Mouse (Mus musculus) forelimb bud, embryonic 11.5 days (tissue): Measurements from ENCODE around the gene Olfr1052.
"Not testable (repeated sequence)": the region's sequence is repeated elsewhere in the genome, so short reads cannot be mapped to it uniquely, and the experiment has no call there.

Source experiments
- DNase-seq: peaks from one replicate; pipeline ENCODE4 v3.0.0-alpha.2; 2012; ENCODE audit warnings: low read depth, low spot score

Olfr1052 gene

DNA sequence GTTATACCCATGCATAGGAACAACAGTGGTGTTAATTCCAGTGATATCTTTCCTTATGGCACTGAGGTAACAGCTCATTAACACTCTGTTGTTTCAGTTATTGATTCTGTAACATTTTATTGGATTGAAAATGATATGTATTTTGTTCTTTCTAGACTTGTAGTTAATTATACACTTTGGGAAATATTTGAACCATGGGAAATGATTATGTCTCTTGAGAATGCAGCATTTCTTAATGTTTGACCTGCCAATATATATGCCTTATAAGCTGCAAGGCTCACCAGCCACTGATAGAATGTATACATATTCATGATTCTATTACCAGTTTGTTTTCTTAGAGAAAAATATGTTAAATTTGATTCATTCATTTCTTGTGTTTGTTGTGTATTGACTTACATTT is at the start of gene Olfr1052:
Olfr1052 (plus strand) TSS at position 301 of the 400 bp plus-strand sequence.
- no peak for DNase-seq

DNA sequence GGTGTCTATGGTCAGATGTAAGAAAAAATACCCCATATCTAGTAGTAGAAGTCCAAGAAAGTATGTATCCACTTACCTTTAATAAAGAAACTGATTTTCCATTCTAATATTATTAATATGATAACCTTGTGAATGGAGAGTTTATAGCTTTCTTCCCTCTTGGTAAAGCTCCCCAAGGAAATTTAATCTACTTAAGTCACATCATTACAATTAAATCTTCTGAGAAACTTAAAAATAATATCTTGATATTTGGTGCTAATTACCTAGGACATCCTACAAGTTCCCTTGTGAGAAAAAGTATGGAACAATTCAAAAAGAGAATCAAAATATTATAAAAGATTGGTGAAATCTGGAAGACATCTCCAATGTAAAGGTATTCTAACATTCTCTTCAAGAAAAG is 34.0 kb upstream of the Olfr1052 start, which contains the start of gene Olfr1049:
Olfr1049 (minus strand) TSS at position 101 of the 400 bp plus-strand sequence.
- not testable (repeated sequence) for DNase-seq

DNA sequence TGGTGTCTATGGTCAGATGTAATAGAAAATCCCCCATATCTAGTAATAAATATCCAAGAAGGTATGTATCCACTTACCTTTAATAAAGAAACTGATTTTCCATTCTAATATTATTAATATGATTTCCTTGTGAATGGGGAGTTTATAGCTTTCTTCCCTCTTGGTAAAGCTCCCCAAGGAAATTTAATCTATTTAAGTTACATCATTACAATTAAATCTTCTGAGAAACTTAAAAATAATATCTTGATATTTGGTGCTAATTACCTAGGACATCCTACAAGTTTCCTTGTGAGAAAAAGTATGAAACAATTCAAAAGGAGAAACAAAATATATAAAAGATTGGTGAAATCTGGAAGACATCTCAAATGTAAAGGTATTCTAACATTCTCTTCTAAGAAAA is 13.3 kb upstream of the Olfr1052 start, which contains the start of gene Olfr1051:
Olfr1051 (minus strand) TSS at position 101 of the 400 bp plus-strand sequence.
- not testable (repeated sequence) for DNase-seq

DNA sequence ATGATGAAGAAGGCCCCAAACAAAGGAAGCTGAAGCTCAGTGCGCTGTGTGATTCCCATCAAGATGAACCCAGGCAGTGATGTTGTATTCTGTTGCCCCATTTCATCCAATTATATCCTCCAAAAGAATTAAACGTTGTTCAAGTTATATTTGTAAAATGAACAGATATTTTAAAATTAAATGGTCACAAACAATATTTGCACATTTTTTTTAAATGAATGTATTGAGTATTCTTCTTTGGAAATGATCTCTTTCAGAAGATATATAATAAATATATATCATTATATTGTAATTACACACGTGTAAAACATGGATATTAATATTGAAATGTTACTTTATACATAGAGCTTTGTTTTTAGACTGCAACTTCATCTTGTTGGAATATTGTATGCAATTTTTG is 22.9 kb downstream of the Olfr1052 start, which contains the start of gene Olfr1053:
Olfr1053 (minus strand) TSS at position 101 of the 400 bp plus-strand sequence.
- DNase-seq, result no peak

DNA sequence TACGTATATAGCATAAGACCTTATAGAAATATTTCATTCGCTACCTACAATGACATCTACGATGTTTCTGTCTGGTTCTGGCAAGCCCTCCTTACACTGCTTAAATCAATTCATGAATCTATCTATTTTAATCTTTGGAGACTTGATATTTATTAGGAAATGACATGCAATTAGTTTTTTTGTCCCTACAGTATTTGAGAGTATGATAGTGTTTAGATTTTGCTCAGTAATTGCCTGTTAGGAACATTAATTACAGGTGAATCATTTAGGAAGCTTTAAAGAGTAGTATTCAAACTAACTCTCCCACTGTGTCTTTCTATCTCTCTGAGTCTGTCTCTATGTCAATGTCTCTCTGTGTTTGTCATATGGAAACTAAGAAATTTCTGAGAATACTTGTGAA is 43.1 kb downstream of the Olfr1052 start, which contains the start of gene Olfr1054:
Olfr1054 (minus strand) TSS at position 101 of the 400 bp plus-strand sequence.
- no peak for DNase-seq
